In genomic region chr3:41574208-41574607, GRCm38 (mm10) we compare ENCODE assay signal across 17 mouse cellular contexts. TPM values are rescaled to one million over a fixed set of nuclear protein-coding genes. Genes with fewer than 3 reads are reported as not detected.
DNase-seq lines count a peak whose midpoint lies in the region; ATAC-seq and TF ChIP-seq lines count a peak whose summit lies in the region.
"Had no signal": no experiment of that assay in that cellular context is flagged by ENCODE, and none has a peak within 500 bp of the region (broad histone marks: within the 10 kb centered on the region; RNA-seq: fewer than 3 reads in every experiment).

No protein-coding gene starts in this region.

- no peaks in the 10 kb centered on the region for H3K27me3 ChIP-seq in heart, embryonic 14.5 days (ENCODE audit: control insufficient read depth, insufficient read depth, low read length)
- no peaks in the 10 kb centered on the region for H3K27me3 ChIP-seq in kidney, postnatal 0 days (ENCODE audit: insufficient read depth, low read length)
- H3K27me3 ChIP-seq in liver, embryonic 13.5 days, result no peaks in the 10 kb centered on the region
- H3K27me3 ChIP-seq: midbrain, embryonic 12.5 days had no signal

- no peak for ATAC-seq in heart, embryonic 14.5 days (ENCODE audit: insufficient number of reproducible peaks, insufficient read depth, low FRiP score, low read depth)
- ATAC-seq in kidney, postnatal 0 days (replicated peaks; ENCODE audit: low FRiP score, low read depth), result no peak; the same call in 1 of the 2 replicates
- no peak for ATAC-seq in liver, embryonic 13.5 days (ENCODE audit: low read depth)
- ATAC-seq in monocyte, adult 5-6 weeks (replicated peaks; ENCODE audit: insufficient number of reproducible peaks, low FRiP score, low TSS enrichment, poor library complexity, severe bottlenecking), result no peak
- ATAC-seq: CD4-positive, CD25-positive, alpha-beta regulatory T cell, adult 4 months; inflammation-experienced regulatory T-cells, adult 6 months had no signal

- intact Hi-C loops in heart, postnatal 25 days (cut with DNase I), result no loop called here

- 0 out of 4 replicates have a peak overlapping the region, but pooled peaks of 1 of the 2 experiments have one; percentile 6 for H3K27ac ChIP-seq in heart, embryonic 14.5 days (replicated peaks in 1 of 2; ENCODE audit: control insufficient read depth in 1 of 2, insufficient read depth in 1 of 2, low read depth in 2 of 2, low read length in 2 of 2)
- peak overlapping the region; percentile 76 for H3K27ac ChIP-seq in kidney, postnatal 0 days
- peak overlapping the region; percentile 19; the same call in 1 of the 2 replicates for H3K27ac ChIP-seq in liver, embryonic 13.5 days
- H3K27ac ChIP-seq: layer of hippocampus, adult 2 months; midbrain, embryonic 12.5 days had no signal

- H3K4me1 ChIP-seq in heart, embryonic 14.5 days (ENCODE audit: control insufficient read depth in 2 of 2, insufficient read depth in 2 of 2, low read length in 2 of 2), result peaks cover 30 to 58% of the 10 kb centered on the region in 2 experiments
- peaks cover 52% of the 10 kb centered on the region for H3K4me1 ChIP-seq in kidney, postnatal 0 days (replicated peaks; ENCODE audit: insufficient read depth, low read length)
- peaks cover 95% of the 10 kb centered on the region for H3K4me1 ChIP-seq in liver, embryonic 13.5 days (replicated peaks)

- H3K4me3 ChIP-seq in heart, embryonic 14.5 days (ENCODE audit: control insufficient read depth in 1 of 2, insufficient read depth in 1 of 2, low read depth in 1 of 2, low read length in 2 of 2), result no peak overlapping the region
- H3K4me3 ChIP-seq in kidney, postnatal 0 days (replicated peaks; ENCODE audit: low read depth, low read length), result no peak overlapping the region
- no peak overlapping the region for H3K4me3 ChIP-seq in liver, embryonic 13.5 days (replicated peaks)
- H3K4me3 ChIP-seq: layer of hippocampus, adult 2 months; midbrain, embryonic 12.5 days had no signal

- no peak for TF ChIP-seq CTCF in kidney, postnatal 0 days (IDR thresholded peaks at IDR 0.05; ENCODE audit: low read depth)
- TF ChIP-seq CTCF in brain, embryonic 14.5 days (IDR thresholded peaks at IDR 0.05; ENCODE audit: borderline replicate concordance, extremely low read depth, insufficient read depth, insufficient read length), result no peak

- TF ChIP-seq POLR2A in brain, embryonic 14.5 days (IDR thresholded peaks at IDR 0.05; ENCODE audit: borderline replicate concordance, extremely low read depth, insufficient read depth, insufficient read length, poor library complexity, severe bottlenecking), result no peak

- no peaks in the 10 kb centered on the region for H3K9me3 ChIP-seq in heart, embryonic 14.5 days (ENCODE audit: control insufficient read depth, low read length)
- H3K9me3 ChIP-seq in kidney, postnatal 0 days (replicated peaks; ENCODE audit: low read length), result no peaks in the 10 kb centered on the region
- no peaks in the 10 kb centered on the region for H3K9me3 ChIP-seq in liver, embryonic 13.5 days (replicated peaks)
- H3K9me3 ChIP-seq: midbrain, embryonic 12.5 days had no signal

- peak overlapping the region; percentile 26; the same call in 1 of the 2 replicates for H3K4me2 ChIP-seq in heart, embryonic 14.5 days (ENCODE audit: low read length)
- H3K4me2 ChIP-seq in kidney, postnatal 0 days (ENCODE audit: low read length), result no peak overlapping the region
- H3K4me2 ChIP-seq in liver, embryonic 13.5 days, result 0 out of 2 replicates have a peak overlapping the region, but pooled peaks have one; percentile 4
- H3K4me2 ChIP-seq: midbrain, embryonic 12.5 days had no signal

- no peaks in the 10 kb centered on the region for H3K36me3 ChIP-seq in heart, embryonic 14.5 days (ENCODE audit: control insufficient read depth, insufficient read depth, low read length)
- no peaks in the 10 kb centered on the region for H3K36me3 ChIP-seq in kidney, postnatal 0 days (ENCODE audit: insufficient read depth, low read length)
- H3K36me3 ChIP-seq in liver, embryonic 13.5 days, result no peaks in the 10 kb centered on the region
- H3K36me3 ChIP-seq: midbrain, embryonic 12.5 days had no signal

- WGBS in heart, embryonic 14.5 days, result 69% methylated on average over 8 of the region's 8 CpGs
- 36% methylated on average over 8 of the region's 8 CpGs for WGBS in kidney, postnatal 0 days
- WGBS in liver, embryonic 13.5 days (ENCODE audit: insufficient replicate concordance), result 59% methylated on average over 8 of the region's 8 CpGs

- H3K9ac ChIP-seq in heart, embryonic 14.5 days (ENCODE audit: low read length), result no peak overlapping the region
- no peak overlapping the region for H3K9ac ChIP-seq in kidney, postnatal 0 days (ENCODE audit: low read depth, low read length)
- no peak overlapping the region for H3K9ac ChIP-seq in liver, embryonic 13.5 days
- H3K9ac ChIP-seq: midbrain, embryonic 12.5 days had no signal

- DNase-seq in heart, postnatal 25 days (ENCODE audit: low spot score), result no peak
- DNase-seq in kidney, postnatal 0 days (ENCODE audit: low spot score), result no peak
- no peak for DNase-seq in kidney, postnatal 25 days
- peak; percentile 37 for DNase-seq in brain, embryonic 14.5 days (ENCODE audit: low read depth)
- DNase-seq in liver, embryonic 13.5 days, result no peak
- no peak for DNase-seq in adrenal gland, postnatal 36 days
- DNase-seq: cerebellum, postnatal 25 days; gastrocnemius, postnatal 14 days; lung, postnatal 10 days; right cerebral cortex, postnatal 14 days; thymus, postnatal 25 days had no signal

RNA-seq across cellular contexts. Expression of gene Jade1, which starts 18.7 kb away (rescaled TPM):
- 16.9 and 17.3 TPM in 2 replicates for polyA plus RNA-seq in heart, embryonic 14.5 days (2014; fragmentation: Nextera tagmentation; extraction: Ambion mirVana)
- 10 to 100 TPM; 29.9 to 36.7 TPM for total RNA-seq in heart, postnatal 25 days (2021)
- polyA plus RNA-seq in kidney, postnatal 0 days (2015; fragmentation: Nextera tagmentation; extraction: Ambion mirVana), result 25.4 and 25.8 TPM in 2 replicates
- 12.8 and 12.9 TPM in 2 replicates for polyA plus RNA-seq in brain, embryonic 14.5 days (2012; rRNA removed)
- 11.3 and 12.7 TPM in 2 replicates for polyA plus RNA-seq in liver, embryonic 13.5 days (2015; fragmentation: Nextera tagmentation; extraction: Ambion mirVana)
- 10 to 100 TPM; 51.2 to 51.4 TPM for total RNA-seq in adrenal gland, postnatal 36 days (2021)
- 16.5 to 22.5 TPM (median 18.4 TPM) in 3 replicates for total RNA-seq in monocyte, adult 5-6 weeks (2017)
